In the genomic region with DNA sequence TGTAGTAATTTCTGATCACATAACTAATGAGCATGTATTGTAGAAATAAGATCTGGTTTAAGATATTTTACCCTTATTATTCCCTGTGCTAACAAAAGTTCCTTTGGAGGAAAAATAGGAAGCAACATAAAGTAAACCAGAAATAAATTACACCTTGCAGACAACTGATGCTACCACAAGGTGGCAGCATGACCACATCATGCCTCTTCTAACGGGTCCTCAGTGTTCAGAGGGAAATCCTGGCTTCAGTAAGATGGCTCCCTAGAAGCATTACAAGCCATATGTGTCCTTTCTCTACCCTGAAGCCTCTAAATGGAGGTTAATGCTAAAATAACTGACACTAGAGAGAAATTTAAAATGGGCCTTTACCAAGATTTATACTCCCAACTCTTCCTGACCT, we compare ENCODE assay signal across 8 mouse cellular contexts. TPM values are rescaled to one million over a fixed set of nuclear protein-coding genes. Genes with fewer than 3 reads are reported as not detected.
A peak's percentile ranks its signal among the peaks of the same experiment; 100 is the strongest.
DNase-seq lines count a peak whose midpoint lies in the region; ATAC-seq and TF ChIP-seq lines count a peak whose summit lies in the region.

No protein-coding gene starts in this region.

- WGBS in bone marrow, adult 2 months = 0% methylated on average over 1 of the region's 1 CpGs
- 0% methylated on average over 1 of the region's 1 CpGs for WGBS in embryonic facial prominence, embryonic 14.5 days
- 0% methylated on average over 1 of the region's 1 CpGs for WGBS in hindbrain, embryonic 16.5 days
- 3% methylated on average over 1 of the region's 1 CpGs for WGBS in midbrain, embryonic 12.5 days

- no peaks in the 10 kb centered on the region for H3K36me3 ChIP-seq in embryonic facial prominence, embryonic 14.5 days (ENCODE audit: control insufficient read depth, insufficient read depth, low read length)
- H3K36me3 ChIP-seq in hindbrain, embryonic 16.5 days (ENCODE audit: control insufficient read depth, insufficient read depth, low read length) = no peaks in the 10 kb centered on the region
- no peaks in the 10 kb centered on the region for H3K36me3 ChIP-seq in midbrain, embryonic 12.5 days
- H3K36me3 ChIP-seq in splenic B cell, adult 2 months (ENCODE audit: control insufficient read depth, insufficient read depth, low read length, poor library complexity, severe bottlenecking) = no peaks in the 10 kb centered on the region

- no peak overlapping the region for H3K4me2 ChIP-seq in embryonic facial prominence, embryonic 14.5 days (ENCODE audit: low read depth, low read length)
- H3K4me2 ChIP-seq in hindbrain, embryonic 16.5 days (ENCODE audit: low read length) = no peak overlapping the region
- H3K4me2 ChIP-seq in midbrain, embryonic 12.5 days (replicated peaks) = no peak overlapping the region

- no peaks in the 10 kb centered on the region for H3K9me3 ChIP-seq in embryonic facial prominence, embryonic 14.5 days (ENCODE audit: control insufficient read depth, low read length)
- H3K9me3 ChIP-seq in hindbrain, embryonic 16.5 days (ENCODE audit: control insufficient read depth, low read length) = no peaks in the 10 kb centered on the region
- H3K9me3 ChIP-seq in midbrain, embryonic 12.5 days = no peaks in the 10 kb centered on the region

- H3K27me3 ChIP-seq in embryonic facial prominence, embryonic 14.5 days (replicated peaks; ENCODE audit: control insufficient read depth, insufficient read depth, low read length) = no peaks in the 10 kb centered on the region
- H3K27me3 ChIP-seq in hindbrain, embryonic 16.5 days (replicated peaks; ENCODE audit: control insufficient read depth, insufficient read depth, low read length) = no peaks in the 10 kb centered on the region
- H3K27me3 ChIP-seq in midbrain, embryonic 12.5 days = no peaks in the 10 kb centered on the region
- H3K27me3 ChIP-seq in splenic B cell, adult 2 months (ENCODE audit: control insufficient read depth, insufficient read depth, low read length, poor library complexity, severe bottlenecking) = no peaks in the 10 kb centered on the region

- no peak overlapping the region for H3K9ac ChIP-seq in embryonic facial prominence, embryonic 14.5 days (ENCODE audit: low read depth, low read length)
- no peak overlapping the region for H3K9ac ChIP-seq in hindbrain, embryonic 16.5 days (ENCODE audit: low read depth, low read length)
- no peak overlapping the region for H3K9ac ChIP-seq in midbrain, embryonic 12.5 days (replicated peaks)

- no peak overlapping the region for H3K4me3 ChIP-seq in bone marrow, adult 2 months (replicated peaks; ENCODE audit: control insufficient read depth, low read depth, low read length)
- no peak overlapping the region for H3K4me3 ChIP-seq in embryonic facial prominence, embryonic 14.5 days (ENCODE audit: low read depth, low read length)
- H3K4me3 ChIP-seq in hindbrain, embryonic 16.5 days (ENCODE audit: low read length) = no peak overlapping the region
- H3K4me3 ChIP-seq in midbrain, embryonic 12.5 days = no peak overlapping the region

- no peak for TF ChIP-seq POLR2A in bone marrow, adult 2 months (IDR thresholded peaks at IDR 0.05; ENCODE audit: borderline replicate concordance, control insufficient read depth, low read depth, low read length)

- ATAC-seq in embryonic facial prominence, embryonic 14.5 days (ENCODE audit: low read depth) = peak; percentile 71; the same call in 1 of the 2 replicates
- peak; percentile 95 for ATAC-seq in hindbrain, embryonic 16.5 days
- peak; percentile 93 for ATAC-seq in midbrain, embryonic 12.5 days (ENCODE audit: low FRiP score, low read depth)

- no peak overlapping the region for H3K27ac ChIP-seq in bone marrow, adult 2 months (ENCODE audit: control insufficient read depth, insufficient read depth, low read depth, low read length, poor library complexity)
- H3K27ac ChIP-seq in embryonic facial prominence, embryonic 14.5 days (replicated peaks; ENCODE audit: low read depth, low read length) = no peak overlapping the region
- no peak overlapping the region for H3K27ac ChIP-seq in hindbrain, embryonic 16.5 days (ENCODE audit: low read depth, low read length)
- H3K27ac ChIP-seq in midbrain, embryonic 12.5 days (replicated peaks) = no peak overlapping the region

- peak; percentile 20 for DNase-seq in ovary, postnatal 14 days (ENCODE audit: low spot score)
- no peak for DNase-seq in ovary, adult 18-20 months (ENCODE audit: low spot score)
- peak; percentile 68 for DNase-seq in embryonic facial prominence, embryonic 14.5 days (ENCODE audit: low spot score)
- peak; percentile 61 to 64 for DNase-seq in left cerebral cortex, adult 18-20 months (ENCODE audit: low spot score in 2 of 2)
- DNase-seq in splenic B cell, adult 2 months (ENCODE audit: low read depth, low spot score) = peak; percentile 80

- H3K4me1 ChIP-seq in bone marrow, adult 2 months (ENCODE audit: control insufficient read depth, insufficient read depth, low read length) = no peaks in the 10 kb centered on the region
- no peaks in the 10 kb centered on the region for H3K4me1 ChIP-seq in embryonic facial prominence, embryonic 14.5 days (ENCODE audit: control insufficient read depth, insufficient read depth, low read length)
- no peaks in the 10 kb centered on the region for H3K4me1 ChIP-seq in hindbrain, embryonic 16.5 days (ENCODE audit: control insufficient read depth, insufficient read depth, low read depth, low read length)
- H3K4me1 ChIP-seq in midbrain, embryonic 12.5 days = no peaks in the 10 kb centered on the region

- TF ChIP-seq CTCF in bone marrow, adult 2 months (IDR thresholded peaks at IDR 0.05; ENCODE audit: control insufficient read depth, insufficient read depth, low read length) = peak; percentile 54

RNA-seq across cellular contexts. Expression of gene Olfr827, which starts 14.0 kb away (rescaled TPM):
- polyA plus RNA-seq in bone marrow, adult 2 months (2011; ENCODE audit: insufficient read depth, insufficient read length, low replicate concordance, missing spikeins) = not detected in 2 replicates
- polyA plus RNA-seq in embryonic facial prominence, embryonic 14.5 days (2014; fragmentation: Nextera tagmentation; extraction: Ambion mirVana) = not detected in 2 replicates
- polyA plus RNA-seq in hindbrain, embryonic 16.5 days (2015; fragmentation: Nextera tagmentation; extraction: Ambion mirVana) = not detected in 2 replicates
- total RNA-seq in left cerebral cortex, adult 18-20 months (2021) = not detected
- polyA plus RNA-seq in midbrain, embryonic 12.5 days (2016; fragmentation: Nextera tagmentation; extraction: Ambion mirVana) = not detected in 2 replicates

RNA-seq across cellular contexts. Expression of gene Olfr826, which starts 44.3 kb away (rescaled TPM):
- polyA plus RNA-seq in bone marrow, adult 2 months (2011; ENCODE audit: insufficient read depth, insufficient read length, low replicate concordance, missing spikeins) = not detected in 2 replicates
- polyA plus RNA-seq in embryonic facial prominence, embryonic 14.5 days (2014; fragmentation: Nextera tagmentation; extraction: Ambion mirVana) = 0.14 TPM in 1 of 2 replicates, not detected in the other
- not detected in 2 replicates for polyA plus RNA-seq in hindbrain, embryonic 16.5 days (2015; fragmentation: Nextera tagmentation; extraction: Ambion mirVana)
- not detected for total RNA-seq in left cerebral cortex, adult 18-20 months (2021)
- not detected in 2 replicates for polyA plus RNA-seq in midbrain, embryonic 12.5 days (2016; fragmentation: Nextera tagmentation; extraction: Ambion mirVana)

RNA-seq across cellular contexts. Expression of gene Neurod4, which starts 51.8 kb away (rescaled TPM):
- not detected in 2 replicates for polyA plus RNA-seq in bone marrow, adult 2 months (2011; ENCODE audit: insufficient read depth, insufficient read length, low replicate concordance, missing spikeins)
- polyA plus RNA-seq in embryonic facial prominence, embryonic 14.5 days (2014; fragmentation: Nextera tagmentation; extraction: Ambion mirVana) = 0.09 and 0.22 TPM in 2 replicates
- 1.5 and 1.6 TPM in 2 replicates for polyA plus RNA-seq in hindbrain, embryonic 16.5 days (2015; fragmentation: Nextera tagmentation; extraction: Ambion mirVana)
- total RNA-seq in left cerebral cortex, adult 18-20 months (2021) = under 1 TPM; 0.14 to 0.19 TPM
- 11.6 and 14.8 TPM in 2 replicates for polyA plus RNA-seq in midbrain, embryonic 12.5 days (2016; fragmentation: Nextera tagmentation; extraction: Ambion mirVana)
